Mouse (Mus musculus) c-Kit-positive CD71-positive TER-119-positive erythroid progenitor cells, embryonic 14.5 days (primary cell): ENCODE data around the gene Tm9sf3.
"Not testable (repeated sequence)": the region's sequence is repeated elsewhere in the genome, so short reads cannot be mapped to it uniquely, and the experiment has no call there.

ENCODE experiments used
- DNase-seq: peaks from one replicate; pipeline ENCODE4 v3.0.0-alpha.2; 2013; ENCODE audit warnings: low spot score

Gene Tm9sf3

GRCm38 (mm10) chr19:41263630-41264295 lies at the start of gene Tm9sf3:
Gene Tm9sf3, minus strand, starts transcription at chr19:41263997.
- peak; percentile 72 for DNase-seq

GRCm38 (mm10) chr19:41312587-41312986 lies 48.8 kb upstream of the Tm9sf3 start:
- not testable (repeated sequence) for DNase-seq

GRCm38 (mm10) chr19:41312027-41312426 lies 48.2 kb upstream of the Tm9sf3 start:
- DNase-seq: no peak

GRCm38 (mm10) chr19:41310971-41311703 lies 47.3 kb upstream of the Tm9sf3 start:
- peak; percentile 71 for DNase-seq

- no peak for DNase-seq
Observed at GRCm38 (mm10) chr19:41303933-41304332, 40.1 kb upstream of the Tm9sf3 start.

- DNase-seq: no peak
Observed at GRCm38 (mm10) chr19:41303433-41303832, 39.6 kb upstream of the Tm9sf3 start.

GRCm38 (mm10) chr19:41301856-41302255 lies 38.1 kb upstream of the Tm9sf3 start:
- DNase-seq: no peak

- no peak for DNase-seq
Observed at GRCm38 (mm10) chr19:41299446-41299845, 35.6 kb upstream of the Tm9sf3 start.

GRCm38 (mm10) chr19:41290952-41291619 lies 27.3 kb upstream of the Tm9sf3 start:
- DNase-seq: peak; percentile 25

- DNase-seq: no peak
Observed at GRCm38 (mm10) chr19:41288568-41288967, 24.8 kb upstream of the Tm9sf3 start.

GRCm38 (mm10) chr19:41287224-41287623 lies 23.4 kb upstream of the Tm9sf3 start:
- no peak for DNase-seq

- DNase-seq: no peak
Observed at GRCm38 (mm10) chr19:41284515-41284914, 20.7 kb upstream of the Tm9sf3 start.

GRCm38 (mm10) chr19:41282718-41283117 lies 18.9 kb upstream of the Tm9sf3 start:
- no peak for DNase-seq

- DNase-seq: no peak
Observed at GRCm38 (mm10) chr19:41282216-41282615, 18.4 kb upstream of the Tm9sf3 start.

- DNase-seq: no peak
Observed at GRCm38 (mm10) chr19:41279724-41280244, 16.0 kb upstream of the Tm9sf3 start.

- no peak for DNase-seq
Observed at GRCm38 (mm10) chr19:41278606-41279005, 14.8 kb upstream of the Tm9sf3 start.

- DNase-seq: no peak
Observed at GRCm38 (mm10) chr19:41275588-41275987, 11.8 kb upstream of the Tm9sf3 start.

- no peak for DNase-seq
Observed at GRCm38 (mm10) chr19:41270906-41271305, 7.1 kb upstream of the Tm9sf3 start.

GRCm38 (mm10) chr19:41270151-41270727 lies 6.4 kb upstream of the Tm9sf3 start:
- no peak for DNase-seq

- DNase-seq: no peak
Observed at GRCm38 (mm10) chr19:41266251-41266901, 2.6 kb upstream of the Tm9sf3 start.

GRCm38 (mm10) chr19:41264331-41264799 lies 568 bp upstream of the Tm9sf3 start:
- DNase-seq: peak; percentile 27
